ENCODE assay signal across 14 mouse cellular contexts in genomic region chr6:144111561-144111960, GRCm38 (mm10).
"Had no signal": no experiment of that assay in that cellular context is flagged by ENCODE, and none has a peak within 500 bp of the region (broad histone marks: within the 10 kb centered on the region; RNA-seq: fewer than 3 reads in every experiment).

No protein-coding gene starts in this region.

- DNase-seq: kidney, adult 9 months; kidney, postnatal 36 days; layer of hippocampus, adult 9-11 months; lung, adult 2 months; lung, postnatal 36 days; right cerebral cortex, postnatal 14 days; thymus, adult 2 months; thymus, postnatal 36 days had no signal

- H3K4me2 ChIP-seq: liver, embryonic 11.5 days; liver, embryonic 15.5 days; stomach, embryonic 15.5 days had no signal

- H3K4me3 ChIP-seq: limb, embryonic 10.5 days; liver, embryonic 15.5 days; stomach, embryonic 15.5 days had no signal

- H3K36me3 ChIP-seq: liver, embryonic 15.5 days; stomach, embryonic 15.5 days had no signal

- H3K9ac ChIP-seq: liver, embryonic 15.5 days; stomach, embryonic 15.5 days had no signal

- ATAC-seq: lung, postnatal 0 days had no signal

- H3K27ac ChIP-seq: kidney, postnatal 0 days; limb, embryonic 10.5 days; liver, embryonic 15.5 days; stomach, embryonic 15.5 days had no signal

- H3K9me3 ChIP-seq: limb, embryonic 10.5 days; liver, embryonic 15.5 days; stomach, embryonic 15.5 days had no signal

- H3K4me1 ChIP-seq: limb, embryonic 10.5 days; liver, embryonic 15.5 days; stomach, embryonic 15.5 days had no signal

- H3K27me3 ChIP-seq: liver, embryonic 15.5 days; stomach, embryonic 15.5 days had no signal
